Mouse (Mus musculus): ENCODE data around the gene Gtsf1l. TPM values are rescaled to one million over a fixed set of nuclear protein-coding genes. Genes with fewer than 3 reads are reported as not detected.

The Gtsf1l gene
- polyA plus RNA-seq, 1 experiment from 2014 or later: not detected

DNA sequence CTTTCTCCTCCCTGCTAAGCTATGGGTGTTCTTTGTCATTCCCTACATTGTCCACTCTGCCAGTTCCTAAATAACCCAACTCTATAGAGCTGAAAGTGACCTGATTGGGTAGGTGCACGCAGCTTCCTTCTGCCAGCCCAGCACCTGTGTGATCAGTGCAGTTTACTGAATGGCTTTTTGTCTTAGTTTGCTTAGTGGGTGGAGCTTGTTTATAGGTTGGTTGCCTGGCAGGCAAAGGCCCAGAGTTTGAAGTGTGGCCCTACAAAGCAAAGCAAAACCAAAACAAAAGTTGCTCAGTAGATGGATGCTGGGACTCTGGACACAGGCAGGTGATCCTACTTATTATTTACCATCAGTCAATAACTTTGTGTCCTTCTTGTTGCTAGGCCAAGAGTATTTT is 36.0 kb downstream of the Gtsf1l start:
- peaks cover 21% of the 10 kb centered on the region for H3K4me1 ChIP-seq (ENCODE audit: control insufficient read depth, insufficient read depth, low read length)
- peaks cover 3% of the 10 kb centered on the region; the same call in 1 of the 2 replicates for H3K36me3 ChIP-seq (ENCODE audit: control insufficient read depth, insufficient read depth)
- H3K9me3 ChIP-seq (replicated peaks; ENCODE audit: control insufficient read depth, low read length): no peaks in the 10 kb centered on the region
- H3K4me2 ChIP-seq (ENCODE audit: low read depth, low read length): no peak overlapping the region
- WGBS: 67% methylated on average over 1 of the region's 1 CpGs
- no peak overlapping the region for H3K9ac ChIP-seq (ENCODE audit: low read length)
- H3K4me3 ChIP-seq (ENCODE audit: low read length): no peak overlapping the region
- H3K27me3 ChIP-seq (ENCODE audit: control insufficient read depth, insufficient read depth, low read length): no peaks in the 10 kb centered on the region
- no peak overlapping the region for H3K27ac ChIP-seq (ENCODE audit: low read length)
- no peak for ATAC-seq (replicated peaks; ENCODE audit: extremely low read depth, insufficient read depth, low FRiP score)

DNA sequence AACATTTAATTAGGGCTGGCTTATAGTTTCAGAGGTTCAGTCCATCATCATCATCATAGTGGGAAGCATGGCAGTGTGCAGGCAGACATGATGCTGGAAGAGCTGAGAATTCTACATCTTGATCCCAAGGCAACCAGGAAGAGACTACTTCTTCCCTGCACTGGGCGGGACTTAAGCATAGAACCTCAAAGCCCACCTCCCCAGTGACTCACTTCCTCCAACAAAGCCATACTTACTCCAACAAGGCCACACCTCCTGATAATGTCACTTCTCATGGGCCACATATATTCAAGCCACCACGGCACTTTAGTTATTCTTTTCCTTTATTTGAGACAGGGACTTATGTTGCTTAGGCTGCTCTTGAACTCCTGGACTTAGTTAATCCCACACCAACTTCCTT is 38.5 kb downstream of the Gtsf1l start:
- H3K27me3 ChIP-seq (ENCODE audit: control insufficient read depth, insufficient read depth, low read length): no peaks in the 10 kb centered on the region
- no peak overlapping the region for H3K9ac ChIP-seq (ENCODE audit: low read length)
- no peak for ATAC-seq (replicated peaks; ENCODE audit: extremely low read depth, insufficient read depth, low FRiP score)
- no peak overlapping the region for H3K4me2 ChIP-seq (ENCODE audit: low read depth, low read length)
- no peak overlapping the region for H3K4me3 ChIP-seq (ENCODE audit: low read length)
- WGBS: 85% methylated on average over 2 of the region's 2 CpGs
- no peaks in the 10 kb centered on the region for H3K9me3 ChIP-seq (replicated peaks; ENCODE audit: control insufficient read depth, low read length)
- no peak overlapping the region for H3K27ac ChIP-seq (ENCODE audit: low read length)
- peaks cover 14% of the 10 kb centered on the region for H3K36me3 ChIP-seq (ENCODE audit: control insufficient read depth, insufficient read depth)
- H3K4me1 ChIP-seq (ENCODE audit: control insufficient read depth, insufficient read depth, low read length): 0 out of 2 replicates have a peak, but pooled peaks cover 4% of the 10 kb centered on the region

GRCm38 (mm10) chr2:163048125-163048524 is 39.5 kb downstream of the Gtsf1l start:
- peak; percentile 67 for ATAC-seq (replicated peaks; ENCODE audit: extremely low read depth, insufficient read depth, low FRiP score)
- Histone ChIP-seq H3K4me1 (ENCODE audit: control insufficient read depth, insufficient read depth, low read length) (no peaks in the 10 kb centered on the region), H3K36me3 (ENCODE audit: control insufficient read depth, insufficient read depth) (peaks cover 22% of the 10 kb centered on the region), H3K9me3 (replicated peaks; ENCODE audit: control insufficient read depth, low read length) (no peaks in the 10 kb centered on the region), H3K9ac (ENCODE audit: low read length) (no peak overlapping the region), H3K27me3 (ENCODE audit: control insufficient read depth, insufficient read depth, low read length) (no peaks in the 10 kb centered on the region), H3K4me2 (ENCODE audit: low read depth, low read length) (peak overlapping the region; percentile 64), H3K4me3 (ENCODE audit: low read length) (peak overlapping the region; percentile 34), H3K27ac (ENCODE audit: low read length) (no peak overlapping the region)
- WGBS: 4% methylated on average over 10 of the region's 10 CpGs

- peaks cover 47% of the 10 kb centered on the region for H3K36me3 ChIP-seq (ENCODE audit: control insufficient read depth, insufficient read depth)
- no peak for ATAC-seq (replicated peaks; ENCODE audit: extremely low read depth, insufficient read depth, low FRiP score)
- peaks cover 9% of the 10 kb centered on the region for H3K4me1 ChIP-seq (ENCODE audit: control insufficient read depth, insufficient read depth, low read length)
- no peaks in the 10 kb centered on the region for H3K9me3 ChIP-seq (replicated peaks; ENCODE audit: control insufficient read depth, low read length)
- no peak overlapping the region for H3K9ac ChIP-seq (ENCODE audit: low read length)
- H3K4me3 ChIP-seq (ENCODE audit: low read length): no peak overlapping the region
- no peak overlapping the region for H3K27ac ChIP-seq (ENCODE audit: low read length)
- 75% methylated on average over 7 of the region's 7 CpGs for WGBS
- H3K4me2 ChIP-seq (ENCODE audit: low read depth, low read length): no peak overlapping the region
- H3K27me3 ChIP-seq (ENCODE audit: control insufficient read depth, insufficient read depth, low read length): no peaks in the 10 kb centered on the region
Measured at GRCm38 (mm10) chr2:163039940-163040339, 47.7 kb downstream of the Gtsf1l start.

Small RNA genes within 50 kb of the gene (microRNA-seq; reads per million reads assigned to microRNA genes)
- gene Gm22174: not detected
- gene Mir7003: not detected

Other genes with a start within 250 kb of the Gtsf1l start
- 112 and 129 TPM in 2 replicates for gene Srsf6, start 156.3 kb downstream of the Gtsf1l start, polyA plus RNA-seq (2015; fragmentation: Nextera tagmentation; extraction: Ambion mirVana)
- 0.04 and 0.07 TPM in 2 replicates for gene L3mbtl1, start 144.4 kb downstream of the Gtsf1l start, polyA plus RNA-seq (2015; fragmentation: Nextera tagmentation; extraction: Ambion mirVana)
- gene Sgk2, start 100.5 kb downstream of the Gtsf1l start, polyA plus RNA-seq (2015; fragmentation: Nextera tagmentation; extraction: Ambion mirVana): 0.09 TPM in 1 of 2 replicates, not detected in the other
- 33.9 and 34.8 TPM in 2 replicates for gene Ift52, start 70.5 kb downstream of the Gtsf1l start, polyA plus RNA-seq (2015; fragmentation: Nextera tagmentation; extraction: Ambion mirVana)
- gene Mybl2, start 33.2 kb downstream of the Gtsf1l start, polyA plus RNA-seq (2015; fragmentation: Nextera tagmentation; extraction: Ambion mirVana): 16.0 and 16.3 TPM in 2 replicates
- 4.8 and 6.1 TPM in 2 replicates for gene Tox2, start 115.3 kb upstream of the Gtsf1l start, polyA plus RNA-seq (2015; fragmentation: Nextera tagmentation; extraction: Ambion mirVana)